Mouse (Mus musculus): ENCODE results near the gene Cdr2l. TPM values are rescaled to one million over a fixed set of nuclear protein-coding genes. Genes with fewer than 3 reads are reported as not detected.

The Cdr2l gene
- polyA plus RNA-seq, 1 experiment from 2014 or later = 11.5 TPM

DNA sequence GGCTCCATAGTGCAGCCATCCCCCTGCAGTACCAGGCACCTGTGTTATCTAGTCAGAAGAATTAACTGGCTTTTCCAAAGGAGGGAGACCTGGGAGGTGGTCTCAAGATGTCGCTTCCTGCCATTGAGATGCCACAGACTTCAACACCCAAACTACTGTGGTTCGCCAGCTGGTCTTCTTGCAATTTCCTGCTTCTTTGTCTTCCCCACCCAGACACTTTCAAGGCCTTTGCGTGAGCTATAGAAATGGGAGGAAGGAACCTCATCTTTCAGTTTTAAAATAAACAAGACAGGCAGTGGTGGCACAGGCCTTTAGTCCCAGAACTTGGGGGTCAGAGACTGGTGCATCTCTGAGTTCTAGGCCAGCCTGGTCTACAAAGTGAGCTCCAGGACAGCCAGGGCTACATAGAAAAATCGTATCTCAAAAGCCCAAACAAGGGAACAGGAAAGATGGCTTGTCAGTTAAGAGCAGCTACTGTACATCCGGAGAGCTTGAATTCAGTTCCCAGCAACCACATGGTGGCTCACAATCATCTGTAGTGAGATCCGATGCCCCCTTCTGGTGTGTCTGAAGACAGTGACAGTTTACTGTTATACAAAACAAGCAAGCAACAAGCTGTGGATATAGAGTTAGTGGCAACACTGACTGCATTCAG is 26.7 kb downstream of the Cdr2l start:
- H3K4me1 ChIP-seq (replicated peaks; ENCODE audit: control insufficient read depth, insufficient read depth, low read length) = peaks cover 22% of the 10 kb centered on the region
- no peak for ATAC-seq (ENCODE audit: low read depth)
- peak overlapping the region; percentile 76 for H3K27ac ChIP-seq (ENCODE audit: low read length)
- H3K27me3 ChIP-seq (ENCODE audit: control insufficient read depth, insufficient read depth, low read depth, low read length) = no peaks in the 10 kb centered on the region
- 67% methylated on average over 6 of the region's 6 CpGs for WGBS
- H3K4me2 ChIP-seq (ENCODE audit: low read depth, low read length) = no peak overlapping the region
- H3K9ac ChIP-seq (ENCODE audit: low read length) = no peak overlapping the region
- peaks cover 16% of the 10 kb centered on the region for H3K36me3 ChIP-seq (ENCODE audit: control insufficient read depth, insufficient read depth, low read length)
- no peaks in the 10 kb centered on the region for H3K9me3 ChIP-seq (ENCODE audit: control insufficient read depth, low read length)
- H3K4me3 ChIP-seq (ENCODE audit: low read length) = no peak overlapping the region

DNA sequence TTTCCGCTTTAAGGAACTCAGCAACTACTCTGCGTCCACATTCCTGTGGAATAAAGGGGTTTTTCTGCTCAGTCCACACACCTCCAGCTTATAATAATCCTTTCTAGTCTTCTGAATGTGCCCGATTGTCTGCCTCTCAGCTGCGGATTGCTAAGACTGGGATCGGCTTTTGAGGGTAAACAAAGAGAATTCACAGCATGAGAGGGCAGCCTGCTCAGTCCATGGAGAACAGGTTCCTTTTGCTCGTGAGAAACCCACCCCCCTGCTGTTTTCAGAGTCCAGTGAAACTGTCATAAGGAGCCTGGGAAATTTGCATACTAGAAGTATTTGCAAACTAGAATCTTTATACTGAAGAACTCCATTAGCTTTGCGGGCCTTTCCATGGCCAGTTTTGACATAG is 27.8 kb downstream of the Cdr2l start:
- Histone ChIP-seq H3K9ac (ENCODE audit: low read length) (no peak overlapping the region), H3K27ac (ENCODE audit: low read length) (no peak overlapping the region), H3K27me3 (ENCODE audit: control insufficient read depth, insufficient read depth, low read depth, low read length) (no peaks in the 10 kb centered on the region), H3K9me3 (ENCODE audit: control insufficient read depth, low read length) (no peaks in the 10 kb centered on the region), H3K4me3 (ENCODE audit: low read length) (no peak overlapping the region), H3K4me1 (replicated peaks; ENCODE audit: control insufficient read depth, insufficient read depth, low read length) (peaks cover 19% of the 10 kb centered on the region), H3K36me3 (ENCODE audit: control insufficient read depth, insufficient read depth, low read length) (peaks cover 16% of the 10 kb centered on the region), H3K4me2 (ENCODE audit: low read depth, low read length) (no peak overlapping the region)
- 77% methylated on average over 7 of the region's 7 CpGs for WGBS
- ATAC-seq (ENCODE audit: low read depth) = no peak

DNA sequence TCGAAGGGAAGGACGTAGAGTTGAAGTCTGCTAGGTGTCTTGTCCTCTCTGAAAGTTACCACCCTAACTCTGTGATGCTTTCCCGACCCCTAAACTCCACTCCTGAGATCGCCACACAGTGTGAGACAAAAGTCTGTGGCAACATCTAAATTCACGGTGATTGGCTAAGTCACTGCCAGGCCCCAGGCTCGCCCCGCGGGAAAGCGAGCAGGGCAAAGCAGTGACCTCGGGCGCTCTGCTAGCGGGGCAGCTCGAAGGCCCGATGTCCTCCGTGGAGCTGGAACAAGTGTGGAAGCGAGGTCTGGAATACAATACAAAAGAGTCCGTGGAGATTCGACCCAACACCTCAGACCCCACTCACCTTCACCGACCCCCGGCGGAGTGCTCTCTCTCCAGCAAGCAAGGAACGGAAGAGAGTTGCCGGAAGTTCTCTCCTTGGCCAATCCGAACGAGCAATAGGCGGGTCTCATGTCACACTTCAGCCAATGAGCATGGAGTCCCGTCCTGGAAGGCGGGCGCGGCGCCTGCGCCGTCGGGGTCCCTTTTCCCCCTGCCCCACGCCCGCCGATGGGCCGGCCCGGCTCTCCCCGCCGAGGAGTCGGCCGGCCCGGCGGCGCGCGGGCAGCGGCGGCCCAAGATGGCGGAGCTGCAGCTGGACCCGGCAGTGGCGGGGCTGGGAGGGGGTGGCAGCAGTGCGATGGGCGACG is 38.0 kb downstream of the Cdr2l start, which contains the start of the genes Atp5h and Kctd2:
Atp5h (minus strand) TSS at position 432 of the 707 bp plus-strand sequence.
Kctd2 (plus strand) TSS at position 598 of the 707 bp plus-strand sequence.
- Histone ChIP-seq H3K4me1 (replicated peaks; ENCODE audit: control insufficient read depth, insufficient read depth, low read length) (peaks cover 18% of the 10 kb centered on the region), H3K4me2 (ENCODE audit: low read depth, low read length) (peak within 1 kb of the TSS; percentile 89), H3K9me3 (ENCODE audit: control insufficient read depth, low read length) (no peaks in the 10 kb centered on the region), H3K36me3 (ENCODE audit: control insufficient read depth, insufficient read depth, low read length) (peaks cover 17% of the 10 kb centered on the region), H3K27me3 (ENCODE audit: control insufficient read depth, insufficient read depth, low read depth, low read length) (no peaks in the 10 kb centered on the region), H3K9ac (ENCODE audit: low read length) (peak within 1 kb of the TSS; percentile 96), H3K27ac (ENCODE audit: low read length) (peak within 1 kb of the TSS; percentile 82), H3K4me3 (ENCODE audit: low read length) (peak within 1 kb of the TSS; percentile 88)
- WGBS = under 1% methylated on average over 55 of the region's 56 CpGs
- ATAC-seq (ENCODE audit: low read depth) = peak; percentile 99

DNA sequence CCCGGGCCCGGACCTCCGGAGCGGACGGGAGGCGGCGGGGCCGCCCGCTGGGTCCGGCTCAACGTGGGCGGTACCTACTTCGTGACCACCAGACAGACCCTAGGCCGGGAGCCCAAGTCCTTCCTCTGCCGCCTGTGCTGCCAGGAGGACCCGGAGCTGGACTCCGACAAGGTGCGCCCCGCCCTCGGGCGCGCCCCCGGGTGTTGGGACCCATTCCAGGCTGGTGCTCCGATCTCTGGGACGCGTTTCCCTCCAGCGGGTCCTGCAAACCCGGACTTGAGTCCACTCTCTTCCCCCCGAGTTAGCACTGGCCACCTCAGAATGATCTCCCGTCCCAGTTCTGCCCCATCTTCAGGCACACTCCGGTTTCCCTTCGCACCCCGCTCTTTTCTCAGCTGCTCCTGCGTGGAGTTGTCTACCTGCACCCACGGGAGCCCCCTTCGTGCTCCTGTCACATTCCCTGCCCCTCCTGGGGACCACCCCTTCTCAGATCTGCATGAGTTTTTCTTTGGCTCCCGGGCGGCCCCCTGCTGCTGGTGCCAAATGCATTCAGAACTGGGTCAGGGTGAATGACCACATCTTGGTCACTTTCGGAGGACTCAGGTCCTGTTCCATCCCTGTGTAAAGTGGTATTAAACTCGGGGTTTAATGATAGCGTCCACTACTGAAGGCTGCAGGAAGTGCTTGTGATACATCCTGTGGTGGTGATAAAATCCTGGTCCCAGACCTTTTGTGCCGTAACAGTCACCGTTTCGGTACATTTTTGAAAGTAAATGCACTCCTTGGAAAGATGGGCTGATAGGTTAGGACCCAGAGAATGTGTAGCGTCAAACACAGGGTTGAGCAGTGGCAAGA is 38.8 kb downstream of the Cdr2l start:
- H3K36me3 ChIP-seq (ENCODE audit: control insufficient read depth, insufficient read depth, low read length) = peaks cover 16% of the 10 kb centered on the region

DNA sequence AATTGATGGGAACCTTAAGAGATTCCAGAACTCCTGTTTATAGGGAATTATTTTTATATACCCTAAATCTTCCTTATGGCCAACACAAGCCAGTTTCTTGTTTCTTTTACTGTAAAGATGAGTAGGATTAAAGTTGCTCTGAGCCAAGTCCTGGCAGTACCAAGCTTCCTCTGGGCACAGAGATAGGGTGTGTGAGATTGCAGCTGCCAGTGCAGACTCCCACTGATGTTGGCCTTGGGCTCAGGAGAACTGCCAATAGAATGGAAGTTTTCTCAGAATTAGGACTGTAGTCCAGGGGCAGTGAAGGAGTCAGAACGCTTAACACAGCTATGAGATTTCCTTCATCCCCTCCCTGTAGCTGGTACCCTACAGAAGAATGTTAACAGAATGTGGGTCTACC is 39.6 kb downstream of the Cdr2l start:
- no peaks in the 10 kb centered on the region for H3K9me3 ChIP-seq (ENCODE audit: control insufficient read depth, low read length)
- H3K9ac ChIP-seq (ENCODE audit: low read length) = peak overlapping the region; percentile 96
- H3K4me2 ChIP-seq (ENCODE audit: low read depth, low read length) = peak overlapping the region; percentile 89
- H3K4me3 ChIP-seq (ENCODE audit: low read length) = peak overlapping the region; percentile 88; the same call in 1 of the 2 replicates
- no peak for ATAC-seq (ENCODE audit: low read depth)
- no peaks in the 10 kb centered on the region for H3K27me3 ChIP-seq (ENCODE audit: control insufficient read depth, insufficient read depth, low read depth, low read length)
- H3K36me3 ChIP-seq (ENCODE audit: control insufficient read depth, insufficient read depth, low read length) = peaks cover 14% of the 10 kb centered on the region; the same call in 1 of the 2 replicates
- WGBS = 52% methylated on average over 1 of the region's 1 CpGs
- H3K27ac ChIP-seq (ENCODE audit: low read length) = no peak overlapping the region
- peaks cover 18% of the 10 kb centered on the region for H3K4me1 ChIP-seq (replicated peaks; ENCODE audit: control insufficient read depth, insufficient read depth, low read length)

More for the DNA sequence above, 38.8 kb downstream of the Cdr2l start:
- Histone ChIP-seq H3K27me3 (ENCODE audit: control insufficient read depth, insufficient read depth, low read depth, low read length) (no peaks in the 10 kb centered on the region), H3K27ac (ENCODE audit: low read length) (peak overlapping the region; percentile 82), H3K9ac (ENCODE audit: low read length) (peak overlapping the region; percentile 96), H3K4me2 (ENCODE audit: low read depth, low read length) (peak overlapping the region; percentile 89), H3K9me3 (ENCODE audit: control insufficient read depth, low read length) (no peaks in the 10 kb centered on the region), H3K4me3 (ENCODE audit: low read length) (peak overlapping the region; percentile 88), H3K4me1 (replicated peaks; ENCODE audit: control insufficient read depth, insufficient read depth, low read length) (peaks cover 18% of the 10 kb centered on the region)
- ATAC-seq (ENCODE audit: low read depth) = peak; percentile 75
- 1% methylated on average over 44 of the region's 45 CpGs for WGBS

DNA sequence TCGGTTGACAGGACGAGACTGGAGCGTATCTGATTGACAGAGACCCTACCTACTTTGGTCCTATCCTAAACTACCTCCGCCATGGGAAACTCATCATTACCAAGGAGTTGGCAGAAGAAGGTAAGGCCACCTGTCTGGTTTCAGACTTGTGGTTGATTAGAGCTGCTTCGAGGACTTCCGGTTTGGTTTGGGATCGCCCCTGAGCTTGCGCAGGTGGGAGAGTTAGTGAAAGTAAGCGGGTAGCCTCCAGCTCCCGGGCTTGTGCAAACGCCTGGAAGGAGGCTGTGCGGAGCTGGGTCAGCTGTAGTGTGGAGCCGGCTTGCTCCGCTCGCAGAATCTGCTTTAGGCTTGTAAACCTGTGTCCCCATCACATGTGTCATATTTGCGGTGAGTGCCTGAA is 40.3 kb downstream of the Cdr2l start:
- Histone ChIP-seq H3K9ac (ENCODE audit: low read length) (peak overlapping the region; percentile 8; the same call in 1 of the 2 replicates), H3K4me3 (ENCODE audit: low read length) (no peak overlapping the region), H3K36me3 (ENCODE audit: control insufficient read depth, insufficient read depth, low read length) (peaks cover 9% of the 10 kb centered on the region), H3K9me3 (ENCODE audit: control insufficient read depth, low read length) (no peaks in the 10 kb centered on the region), H3K4me2 (ENCODE audit: low read depth, low read length) (no peak overlapping the region), H3K27ac (ENCODE audit: low read length) (no peak overlapping the region), H3K4me1 (replicated peaks; ENCODE audit: control insufficient read depth, insufficient read depth, low read length) (peaks cover 18% of the 10 kb centered on the region), H3K27me3 (ENCODE audit: control insufficient read depth, insufficient read depth, low read depth, low read length) (no peaks in the 10 kb centered on the region)
- WGBS = 88% methylated on average over 16 of the region's 16 CpGs
- no peak for ATAC-seq (ENCODE audit: low read depth)

DNA sequence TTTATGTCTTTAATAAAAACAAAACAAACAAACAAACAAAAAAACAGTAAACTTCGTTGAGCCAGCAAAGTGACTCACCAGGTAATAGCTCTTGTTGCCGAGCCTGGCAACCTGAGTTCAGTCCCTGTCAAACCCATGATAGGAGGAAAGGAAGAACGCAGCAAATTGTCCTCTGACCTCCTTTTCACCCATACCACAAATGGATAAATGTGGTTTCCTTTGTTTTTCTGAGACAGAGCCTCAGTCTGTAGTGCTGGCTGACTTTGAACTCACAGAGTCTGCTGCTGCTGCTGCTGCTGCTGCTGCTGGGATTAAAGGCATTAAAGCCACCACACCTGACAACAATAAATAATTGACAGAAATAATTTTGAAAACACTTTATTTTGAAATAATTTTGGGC is 41.4 kb downstream of the Cdr2l start:
- H3K9ac ChIP-seq (ENCODE audit: low read length) = no peak overlapping the region
- WGBS = 77% methylated on average over 3 of the region's 3 CpGs
- H3K36me3 ChIP-seq (ENCODE audit: control insufficient read depth, insufficient read depth, low read length) = peaks cover 9% of the 10 kb centered on the region
- no peak overlapping the region for H3K27ac ChIP-seq (ENCODE audit: low read length)
- no peak overlapping the region for H3K4me2 ChIP-seq (ENCODE audit: low read depth, low read length)
- H3K9me3 ChIP-seq (ENCODE audit: control insufficient read depth, low read length) = no peaks in the 10 kb centered on the region
- H3K27me3 ChIP-seq (ENCODE audit: control insufficient read depth, insufficient read depth, low read depth, low read length) = no peaks in the 10 kb centered on the region
- H3K4me3 ChIP-seq (ENCODE audit: low read length) = no peak overlapping the region
- ATAC-seq (ENCODE audit: low read depth) = no peak
- H3K4me1 ChIP-seq (replicated peaks; ENCODE audit: control insufficient read depth, insufficient read depth, low read length) = peaks cover 18% of the 10 kb centered on the region

DNA sequence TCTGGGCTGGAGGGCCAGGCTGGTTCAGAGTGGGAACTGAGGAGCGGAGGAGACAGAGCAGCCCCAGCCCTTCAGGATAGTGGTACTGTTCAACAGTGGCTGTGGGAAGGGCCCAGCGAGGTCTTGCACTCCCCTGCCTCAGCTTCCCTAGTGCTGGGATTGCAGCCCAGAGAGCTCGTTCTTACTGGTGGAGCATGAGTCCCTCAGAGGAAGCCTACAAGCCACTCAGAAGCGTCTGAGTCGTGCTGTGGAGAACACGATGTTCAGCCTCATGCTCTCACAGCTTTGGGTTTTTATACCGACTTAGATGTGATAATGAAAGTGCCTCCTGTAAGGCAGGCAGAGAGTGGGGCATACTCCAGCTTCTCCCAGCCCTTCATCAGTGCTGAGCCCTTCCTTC is 43.0 kb downstream of the Cdr2l start:
- no peak overlapping the region for H3K4me2 ChIP-seq (ENCODE audit: low read depth, low read length)
- no peak for ATAC-seq (ENCODE audit: low read depth)
- peaks cover 9% of the 10 kb centered on the region for H3K36me3 ChIP-seq (ENCODE audit: control insufficient read depth, insufficient read depth, low read length)
- H3K4me1 ChIP-seq (replicated peaks; ENCODE audit: control insufficient read depth, insufficient read depth, low read length) = peaks cover 11% of the 10 kb centered on the region
- WGBS = 86% methylated on average over 7 of the region's 7 CpGs
- no peak overlapping the region for H3K9ac ChIP-seq (ENCODE audit: low read length)
- no peaks in the 10 kb centered on the region for H3K27me3 ChIP-seq (ENCODE audit: control insufficient read depth, insufficient read depth, low read depth, low read length)
- no peak overlapping the region for H3K4me3 ChIP-seq (ENCODE audit: low read length)
- H3K9me3 ChIP-seq (ENCODE audit: control insufficient read depth, low read length) = no peaks in the 10 kb centered on the region
- H3K27ac ChIP-seq (ENCODE audit: low read length) = no peak overlapping the region

DNA sequence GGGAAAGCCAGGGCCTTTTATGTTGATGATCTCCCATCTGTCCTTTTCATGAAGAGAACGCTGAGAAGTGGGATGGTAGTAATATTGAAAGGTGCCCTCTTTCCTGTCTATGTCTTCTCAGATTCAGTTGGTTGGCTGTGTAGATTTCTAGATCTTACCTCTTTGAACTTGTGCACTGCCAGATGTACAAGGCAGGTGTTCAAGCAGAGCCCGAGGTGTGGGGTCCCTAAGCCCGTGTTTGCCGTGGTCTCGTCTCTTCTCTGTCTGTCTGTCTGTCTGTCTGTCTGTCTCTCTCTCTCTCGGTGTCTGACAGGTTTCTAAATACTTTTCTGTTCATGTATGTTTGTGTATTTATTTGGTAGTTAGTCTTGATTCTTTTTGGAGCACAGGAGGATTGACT is 44.0 kb downstream of the Cdr2l start:
- 88% methylated on average over 6 of the region's 6 CpGs for WGBS
- Histone ChIP-seq H3K36me3 (ENCODE audit: control insufficient read depth, insufficient read depth, low read length) (peaks cover 17% of the 10 kb centered on the region), H3K4me1 (replicated peaks; ENCODE audit: control insufficient read depth, insufficient read depth, low read length) (peaks cover 11% of the 10 kb centered on the region), H3K9ac (ENCODE audit: low read length) (no peak overlapping the region), H3K4me2 (ENCODE audit: low read depth, low read length) (no peak overlapping the region), H3K4me3 (ENCODE audit: low read length) (no peak overlapping the region), H3K27ac (ENCODE audit: low read length) (no peak overlapping the region), H3K27me3 (ENCODE audit: control insufficient read depth, insufficient read depth, low read depth, low read length) (no peaks in the 10 kb centered on the region), H3K9me3 (ENCODE audit: control insufficient read depth, low read length) (no peaks in the 10 kb centered on the region)
- ATAC-seq (ENCODE audit: low read depth) = no peak

Measured in lung, embryonic 16.5 days (tissue).